Mouse (Mus musculus): ENCODE results near the gene Fzd1. TPM values are rescaled to one million over a fixed set of nuclear protein-coding genes. Genes with fewer than 3 reads are reported as not detected.

Gene Fzd1
- polyA plus RNA-seq, 1 experiment from 2014 or later = 35.0 TPM

DNA sequence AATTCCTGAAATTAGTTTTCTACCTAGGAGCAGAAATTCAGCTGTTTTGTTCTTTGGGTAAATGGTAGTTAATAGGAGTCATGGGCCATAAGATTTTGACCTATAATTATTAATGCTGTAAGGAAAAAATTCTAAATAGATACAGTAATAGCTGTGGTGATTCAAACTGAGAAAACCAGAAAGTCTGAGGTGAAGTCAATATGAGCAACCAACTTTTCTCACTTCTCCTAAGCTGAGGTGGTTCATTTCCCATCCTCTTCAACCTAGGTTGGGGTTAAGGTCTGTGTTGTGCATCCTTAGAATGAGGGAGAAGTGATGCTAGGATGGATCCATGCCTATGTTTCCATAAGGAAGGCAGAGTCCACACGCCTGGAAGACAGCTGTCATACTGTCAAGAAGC, 12.8 kb upstream of the Fzd1 start:
- H3K27me3 ChIP-seq = no peaks in the 10 kb centered on the region
- no peak overlapping the region for H3K27ac ChIP-seq
- no peak overlapping the region for H3K4me2 ChIP-seq (replicated peaks)
- H3K9me3 ChIP-seq (replicated peaks) = no peaks in the 10 kb centered on the region
- 78% methylated on average over 1 of the region's 1 CpGs for WGBS
- no peak overlapping the region for H3K9ac ChIP-seq
- H3K4me1 ChIP-seq = peaks cover 7% of the 10 kb centered on the region; the same call in 1 of the 2 replicates
- no peaks in the 10 kb centered on the region for H3K36me3 ChIP-seq
- no peak overlapping the region for H3K4me3 ChIP-seq
- ATAC-seq (ENCODE audit: low FRiP score) = no peak

DNA sequence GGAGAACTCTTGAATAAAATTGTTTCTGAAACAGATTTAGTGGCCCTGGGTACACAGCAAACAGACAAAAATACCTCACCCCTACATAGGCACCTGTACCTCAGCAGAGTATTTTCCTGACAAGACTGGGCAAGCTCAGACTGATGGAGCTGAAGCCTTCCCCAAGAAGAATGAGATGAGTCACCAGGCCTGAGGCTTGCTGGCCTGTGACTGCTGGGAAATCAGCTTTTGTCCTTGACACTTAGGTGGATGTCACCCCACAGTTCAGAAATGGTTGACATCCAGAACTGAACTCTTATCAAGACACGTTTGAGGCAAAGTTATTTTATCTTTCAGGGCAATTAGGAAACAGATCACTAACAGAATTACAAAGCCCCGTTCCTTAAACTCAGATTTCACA, 10.1 kb upstream of the Fzd1 start:
- 76% methylated on average over 2 of the region's 2 CpGs for WGBS
- H3K27me3 ChIP-seq = no peaks in the 10 kb centered on the region

GRCm38 (mm10) chr5:4766719-4767118, 8.9 kb upstream of the Fzd1 start:
- no peak for ATAC-seq (ENCODE audit: low FRiP score)
- WGBS = 78% methylated on average over 5 of the region's 5 CpGs
- Histone ChIP-seq H3K4me1 (no peaks in the 10 kb centered on the region), H3K4me3 (no peak overlapping the region), H3K36me3 (no peaks in the 10 kb centered on the region), H3K9ac (no peak overlapping the region), H3K27ac (no peak overlapping the region), H3K4me2 (replicated peaks) (no peak overlapping the region), H3K9me3 (replicated peaks) (no peaks in the 10 kb centered on the region), H3K27me3 (no peaks in the 10 kb centered on the region)

More for the DNA sequence above, 10.1 kb upstream of the Fzd1 start:
- Histone ChIP-seq H3K4me2 (replicated peaks) (no peak overlapping the region), H3K36me3 (no peaks in the 10 kb centered on the region), H3K9me3 (replicated peaks) (no peaks in the 10 kb centered on the region), H3K27ac (no peak overlapping the region), H3K9ac (no peak overlapping the region), H3K4me1 (no peaks in the 10 kb centered on the region), H3K4me3 (no peak overlapping the region)
- ATAC-seq (ENCODE audit: low FRiP score) = no peak

DNA sequence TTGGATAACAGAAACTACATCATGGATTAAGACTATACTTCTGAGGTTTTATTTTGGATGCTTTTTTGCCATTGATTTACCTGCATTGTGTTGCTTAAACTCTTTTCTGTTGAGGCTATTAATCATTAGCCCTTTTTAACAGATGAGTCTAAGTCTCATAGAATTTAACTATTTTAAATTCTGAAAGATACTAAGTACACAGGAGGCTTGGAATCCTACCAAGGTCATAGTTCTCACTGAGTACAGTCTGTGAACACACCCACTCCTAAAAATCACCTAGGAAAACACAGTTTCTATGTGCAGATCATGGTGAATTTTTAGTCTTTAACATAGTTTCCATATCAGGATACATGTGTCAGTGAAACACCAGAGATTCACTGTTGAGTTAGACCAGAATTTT, 4.1 kb upstream of the Fzd1 start:
- Histone ChIP-seq H3K9ac (no peak overlapping the region), H3K4me3 (no peak overlapping the region), H3K9me3 (replicated peaks) (no peaks in the 10 kb centered on the region), H3K36me3 (no peaks in the 10 kb centered on the region), H3K4me1 (peaks cover 9% of the 10 kb centered on the region; the same call in 1 of the 2 replicates), H3K27me3 (0 out of 2 replicates have a peak, but pooled peaks cover 8% of the 10 kb centered on the region), H3K27ac (no peak overlapping the region), H3K4me2 (replicated peaks) (no peak overlapping the region)
- no peak for ATAC-seq (ENCODE audit: low FRiP score)

DNA sequence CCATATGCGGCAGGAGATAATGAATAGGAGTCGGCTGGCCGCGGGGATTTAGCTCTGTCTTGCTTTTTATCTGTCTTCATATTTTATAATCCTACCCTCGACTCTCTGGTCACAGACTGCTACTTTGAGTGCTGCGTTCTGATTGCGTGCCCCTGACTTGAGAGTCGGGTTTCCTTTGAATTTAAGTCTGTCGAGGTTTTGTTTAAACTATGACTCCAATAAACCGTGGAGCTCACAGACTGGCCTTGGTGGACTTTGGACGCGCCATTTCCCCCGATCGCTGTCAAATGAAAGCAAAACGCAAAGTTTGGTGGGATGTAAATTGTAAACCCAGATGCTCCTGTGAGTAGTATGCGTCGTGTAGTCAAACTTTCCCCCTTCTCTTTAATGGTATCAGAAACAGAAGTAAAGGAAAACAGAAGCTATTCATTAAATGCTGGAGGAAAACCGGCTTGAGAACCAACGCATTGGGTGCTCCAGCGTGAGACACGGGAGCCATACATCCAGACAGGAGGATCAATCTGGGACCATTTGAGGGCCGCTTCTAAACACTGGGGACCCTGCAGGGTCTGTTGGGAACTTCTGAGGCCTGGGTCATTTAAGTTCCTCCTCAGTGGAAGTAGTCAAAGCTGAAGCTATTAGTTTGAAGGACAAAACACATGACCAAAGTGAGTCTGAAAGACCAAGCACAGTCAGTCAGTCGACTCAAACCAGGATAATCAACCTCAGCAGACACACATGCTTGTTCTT, 671 bp upstream of the Fzd1 start:
- Histone ChIP-seq H3K36me3 (no peaks in the 10 kb centered on the region), H3K4me2 (replicated peaks) (peak overlapping the region; percentile 96), H3K9me3 (replicated peaks) (no peaks in the 10 kb centered on the region), H3K4me3 (peak overlapping the region; percentile 83), H3K27me3 (peaks cover 11% of the 10 kb centered on the region; the same call in 1 of the 2 replicates), H3K9ac (peak overlapping the region; percentile 62), H3K27ac (peak overlapping the region; percentile 95), H3K4me1 (peaks cover 29% of the 10 kb centered on the region)
- ATAC-seq (ENCODE audit: low FRiP score) = peak; percentile 9
- WGBS = under 1% methylated on average over 23 of the region's 23 CpGs

DNA sequence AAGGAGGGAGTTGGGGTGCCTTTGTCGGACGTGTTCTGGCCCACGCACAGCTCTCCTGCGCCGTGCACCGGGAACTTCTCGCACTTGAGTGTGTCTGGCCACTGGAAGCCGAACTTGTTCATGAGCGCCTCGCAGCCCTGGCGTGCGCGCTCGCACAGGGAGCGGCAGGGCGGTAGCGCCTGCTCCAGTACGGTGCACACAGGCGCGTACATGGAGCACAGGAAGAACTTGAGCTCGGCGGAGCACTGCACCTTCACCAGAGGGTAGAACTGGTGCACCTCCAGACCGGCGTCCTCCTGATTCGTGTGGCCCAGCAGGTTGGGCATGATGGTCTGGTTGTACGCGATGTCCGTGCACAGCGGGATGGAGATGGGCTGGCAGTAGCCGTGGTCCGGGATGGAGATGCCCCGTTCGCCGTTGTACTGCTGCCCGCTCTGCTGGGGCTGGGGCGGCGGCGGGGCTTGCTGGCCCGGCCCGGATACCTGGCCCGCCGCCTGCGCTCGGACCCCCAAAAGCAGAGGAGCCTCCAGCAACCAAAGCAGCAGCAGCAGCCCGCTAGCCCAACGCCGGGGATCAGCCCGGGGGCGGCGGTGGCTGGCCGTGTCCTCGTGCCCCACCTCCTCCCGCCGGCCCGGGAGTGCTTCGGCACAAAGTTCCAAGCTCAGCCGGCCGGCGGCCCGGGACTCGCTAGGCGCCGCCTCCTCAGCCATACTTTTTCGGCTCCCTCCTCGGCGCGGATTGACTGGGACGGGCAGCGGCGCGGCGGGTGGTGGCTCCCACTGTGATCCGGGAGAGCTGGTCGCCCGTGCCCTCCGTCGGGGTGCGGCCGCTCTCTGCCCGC, 744 bp downstream of the Fzd1 start:
- H3K9ac ChIP-seq = peak overlapping the region; percentile 89
- H3K4me3 ChIP-seq = peak overlapping the region; percentile 83
- H3K36me3 ChIP-seq = no peaks in the 10 kb centered on the region
- under 1% methylated on average over 75 of the region's 80 CpGs for WGBS
- peak overlapping the region; percentile 95 for H3K27ac ChIP-seq
- H3K4me2 ChIP-seq (replicated peaks) = peak overlapping the region; percentile 96
- H3K9me3 ChIP-seq (replicated peaks) = no peaks in the 10 kb centered on the region
- peaks cover 11% of the 10 kb centered on the region; the same call in 1 of the 2 replicates for H3K27me3 ChIP-seq
- peak; percentile 65 for ATAC-seq (ENCODE audit: low FRiP score)
- peaks cover 29% of the 10 kb centered on the region for H3K4me1 ChIP-seq

DNA sequence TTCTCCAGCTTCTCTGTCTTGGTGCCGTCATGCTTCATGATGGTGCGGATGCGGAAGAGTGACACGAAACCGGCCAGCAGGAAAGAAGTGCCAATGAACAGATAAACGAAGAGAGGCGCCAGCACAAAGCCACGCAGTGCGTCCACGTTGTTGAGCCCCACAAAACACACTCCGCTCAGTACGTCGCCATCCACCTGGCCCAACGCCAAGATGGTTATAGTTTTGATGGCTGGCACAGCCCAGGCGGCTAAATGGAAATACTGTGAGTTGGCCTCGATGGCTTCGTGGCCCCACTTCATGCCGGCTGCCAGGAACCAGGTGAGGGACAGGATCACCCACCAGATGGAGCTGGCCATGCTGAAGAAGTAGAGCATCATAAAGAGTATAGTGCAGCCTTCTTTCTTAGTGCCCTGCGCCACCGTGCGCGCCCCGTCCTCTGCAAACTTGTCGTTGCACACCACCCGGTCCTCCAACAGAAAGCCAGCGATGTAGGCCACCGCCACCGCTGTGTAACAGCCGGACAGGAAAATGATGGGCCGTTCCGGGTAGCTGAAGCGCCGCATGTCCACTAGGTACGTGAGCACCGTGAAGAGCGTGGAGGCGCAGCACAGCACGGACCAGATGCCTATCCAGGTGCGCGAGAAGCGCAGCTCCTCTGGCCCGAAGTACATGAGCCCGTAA, 1.7 kb downstream of the Fzd1 start:
- peak overlapping the region; percentile 95 for H3K27ac ChIP-seq
- H3K9ac ChIP-seq = peak overlapping the region; percentile 89
- 3% methylated on average over 42 of the region's 43 CpGs for WGBS
- H3K9me3 ChIP-seq (replicated peaks) = no peaks in the 10 kb centered on the region
- H3K36me3 ChIP-seq = no peaks in the 10 kb centered on the region
- 0 out of 2 replicates have a peak, but pooled peaks have one; percentile 4 for ATAC-seq (ENCODE audit: low FRiP score)
- H3K4me1 ChIP-seq = peaks cover 29% of the 10 kb centered on the region
- H3K4me2 ChIP-seq (replicated peaks) = peak overlapping the region; percentile 96
- H3K4me3 ChIP-seq = peak overlapping the region; percentile 83
- peaks cover 11% of the 10 kb centered on the region; the same call in 1 of the 2 replicates for H3K27me3 ChIP-seq

- peak overlapping the region; percentile 96 for H3K4me2 ChIP-seq (replicated peaks)
- no peak for ATAC-seq (ENCODE audit: low FRiP score)
- H3K27ac ChIP-seq = no peak overlapping the region
- no peaks in the 10 kb centered on the region for H3K36me3 ChIP-seq
- peak overlapping the region; percentile 89 for H3K9ac ChIP-seq
- 28% methylated on average over 11 of the region's 11 CpGs for WGBS
- H3K4me3 ChIP-seq = peak overlapping the region; percentile 83
- H3K4me1 ChIP-seq = peaks cover 29% of the 10 kb centered on the region
- H3K27me3 ChIP-seq = peaks cover 7% of the 10 kb centered on the region; the same call in 1 of the 2 replicates
- H3K9me3 ChIP-seq (replicated peaks) = no peaks in the 10 kb centered on the region
Observed at GRCm38 (mm10) chr5:4755326-4755725, 2.5 kb downstream of the Fzd1 start.

GRCm38 (mm10) chr5:4754701-4755281, 3.0 kb downstream of the Fzd1 start:
- H3K4me3 ChIP-seq = peak overlapping the region; percentile 83
- H3K4me1 ChIP-seq = peaks cover 29% of the 10 kb centered on the region
- no peaks in the 10 kb centered on the region for H3K36me3 ChIP-seq
- no peak for ATAC-seq (ENCODE audit: low FRiP score)
- H3K27ac ChIP-seq = no peak overlapping the region
- H3K27me3 ChIP-seq = peaks cover 3% of the 10 kb centered on the region; the same call in 1 of the 2 replicates
- peak overlapping the region; percentile 96 for H3K4me2 ChIP-seq (replicated peaks)
- H3K9ac ChIP-seq = peak overlapping the region; percentile 29; the same call in 1 of the 2 replicates
- 30% methylated on average over 9 of the region's 9 CpGs for WGBS
- H3K9me3 ChIP-seq (replicated peaks) = no peaks in the 10 kb centered on the region

GRCm38 (mm10) chr5:4753161-4753560, 4.7 kb downstream of the Fzd1 start:
- Histone ChIP-seq H3K27ac (no peak overlapping the region), H3K27me3 (peaks cover 3% of the 10 kb centered on the region; the same call in 1 of the 2 replicates), H3K9ac (no peak overlapping the region), H3K9me3 (replicated peaks) (no peaks in the 10 kb centered on the region), H3K4me1 (peaks cover 24% of the 10 kb centered on the region), H3K36me3 (no peaks in the 10 kb centered on the region), H3K4me2 (replicated peaks) (no peak overlapping the region), H3K4me3 (no peak overlapping the region)
- no peak for ATAC-seq (ENCODE audit: low FRiP score)
- 84% methylated on average over 5 of the region's 5 CpGs for WGBS

DNA sequence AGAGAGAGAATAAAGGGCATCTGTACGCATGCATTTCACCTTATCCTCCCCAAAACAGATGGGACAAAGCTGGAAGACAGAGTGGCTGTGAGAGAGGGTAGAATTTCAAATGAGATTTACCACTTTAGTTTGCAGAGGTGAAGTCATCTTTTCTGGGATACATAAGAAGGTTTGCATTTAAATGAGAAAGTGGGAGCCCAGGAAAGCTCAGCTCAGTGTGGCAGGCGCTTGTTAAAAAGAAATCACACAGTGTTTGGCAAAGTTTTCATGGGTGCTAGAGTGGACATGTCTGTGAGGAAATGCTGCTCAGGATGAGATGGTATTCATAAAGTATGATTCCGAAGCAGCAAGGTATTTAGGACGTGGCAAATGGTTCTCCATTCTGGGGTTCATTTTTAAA, 15.1 kb downstream of the Fzd1 start:
- Histone ChIP-seq H3K9me3 (replicated peaks) (no peaks in the 10 kb centered on the region), H3K27ac (no peak overlapping the region), H3K27me3 (no peaks in the 10 kb centered on the region), H3K9ac (no peak overlapping the region), H3K36me3 (no peaks in the 10 kb centered on the region), H3K4me1 (0 out of 2 replicates have a peak, but pooled peaks cover 6% of the 10 kb centered on the region), H3K4me3 (no peak overlapping the region), H3K4me2 (replicated peaks) (no peak overlapping the region)
- no peak for ATAC-seq (ENCODE audit: low FRiP score)
- WGBS = 75% methylated on average over 4 of the region's 4 CpGs
